Mouse (Mus musculus): ENCODE measurements at regions not wholly inside any gene's neighbourhood (a gene's known extent, or its start where the extent isn't known, plus 50 kb on each side); places are given as distances from the start of the nearest gene placed in this dataset.

GRCm38 (mm10) chr14:87337950-87338526 is 78.4 kb upstream of the Tdrd3 start:
- Histone ChIP-seq H3K4me3 (ENCODE audit: control insufficient read depth, insufficient read depth, low read length) (no peak overlapping the region), H3K27ac (ENCODE audit: control insufficient read depth, insufficient read depth, low read length) (no peak overlapping the region), H3K4me1 (replicated peaks; ENCODE audit: control insufficient read depth, insufficient read depth, low read length) (no peaks in the 10 kb centered on the region; the same call in 1 of the 2 replicates), H3K36me3 (ENCODE audit: control insufficient read depth, insufficient read depth, low read length) (no peaks in the 10 kb centered on the region), H3K27me3 (ENCODE audit: control insufficient read depth, insufficient read depth, low read length) (no peaks in the 10 kb centered on the region)
- no peak for DNase-seq
- WGBS, result 95% methylated on average over 8 of the region's 8 CpGs
- TF ChIP-seq POLR2A (IDR thresholded peaks at IDR 0.05; ENCODE audit: control insufficient read depth, extremely low read depth, insufficient read depth, low read length, poor library complexity) (no peak), CTCF (IDR thresholded peaks at IDR 0.05; ENCODE audit: borderline replicate concordance, control insufficient read depth, extremely low read depth, insufficient read depth, low read length, poor library complexity) (no peak)

- no peak for DNase-seq
- 96% methylated on average over 1 of the region's 1 CpGs for WGBS
- TF ChIP-seq POLR2A (IDR thresholded peaks at IDR 0.05; ENCODE audit: control insufficient read depth, extremely low read depth, insufficient read depth, low read length, poor library complexity), result no peak
- TF ChIP-seq CTCF (IDR thresholded peaks at IDR 0.05; ENCODE audit: borderline replicate concordance, control insufficient read depth, extremely low read depth, insufficient read depth, low read length, poor library complexity), result no peak
- no peak overlapping the region for H3K4me3 ChIP-seq (ENCODE audit: control insufficient read depth, insufficient read depth, low read length)
- no peaks in the 10 kb centered on the region for H3K4me1 ChIP-seq (replicated peaks; ENCODE audit: control insufficient read depth, insufficient read depth, low read length)
- no peak overlapping the region for H3K27ac ChIP-seq (ENCODE audit: control insufficient read depth, insufficient read depth, low read length)
- H3K36me3 ChIP-seq (ENCODE audit: control insufficient read depth, insufficient read depth, low read length), result no peaks in the 10 kb centered on the region
- no peaks in the 10 kb centered on the region for H3K27me3 ChIP-seq (ENCODE audit: control insufficient read depth, insufficient read depth, low read length)
Observed at GRCm38 (mm10) chr14:87344540-87344939, 71.9 kb upstream of the Tdrd3 start.

GRCm38 (mm10) chr14:87346812-87347211 is 69.6 kb upstream of the Tdrd3 start:
- Histone ChIP-seq H3K36me3 (ENCODE audit: control insufficient read depth, insufficient read depth, low read length) (no peaks in the 10 kb centered on the region), H3K27me3 (ENCODE audit: control insufficient read depth, insufficient read depth, low read length) (no peaks in the 10 kb centered on the region), H3K4me1 (replicated peaks; ENCODE audit: control insufficient read depth, insufficient read depth, low read length) (no peaks in the 10 kb centered on the region), H3K4me3 (ENCODE audit: control insufficient read depth, insufficient read depth, low read length) (no peak overlapping the region), H3K27ac (ENCODE audit: control insufficient read depth, insufficient read depth, low read length) (no peak overlapping the region)
- no peak for TF ChIP-seq CTCF (IDR thresholded peaks at IDR 0.05; ENCODE audit: borderline replicate concordance, control insufficient read depth, extremely low read depth, insufficient read depth, low read length, poor library complexity)
- TF ChIP-seq POLR2A (IDR thresholded peaks at IDR 0.05; ENCODE audit: control insufficient read depth, extremely low read depth, insufficient read depth, low read length, poor library complexity), result no peak
- WGBS, result 89% methylated on average over 3 of the region's 3 CpGs
- no peak for DNase-seq

- Histone ChIP-seq H3K27me3 (ENCODE audit: control insufficient read depth, insufficient read depth, low read length) (no peaks in the 10 kb centered on the region), H3K4me3 (ENCODE audit: control insufficient read depth, insufficient read depth, low read length) (no peak overlapping the region), H3K4me1 (replicated peaks; ENCODE audit: control insufficient read depth, insufficient read depth, low read length) (no peaks in the 10 kb centered on the region), H3K27ac (ENCODE audit: control insufficient read depth, insufficient read depth, low read length) (no peak overlapping the region), H3K36me3 (ENCODE audit: control insufficient read depth, insufficient read depth, low read length) (no peaks in the 10 kb centered on the region)
- WGBS, result 76% methylated on average over 3 of the region's 3 CpGs
- TF ChIP-seq CTCF (IDR thresholded peaks at IDR 0.05; ENCODE audit: borderline replicate concordance, control insufficient read depth, extremely low read depth, insufficient read depth, low read length, poor library complexity) (no peak), POLR2A (IDR thresholded peaks at IDR 0.05; ENCODE audit: control insufficient read depth, extremely low read depth, insufficient read depth, low read length, poor library complexity) (no peak)
- no peak for DNase-seq
Observed at GRCm38 (mm10) chr14:87348825-87349224, 67.6 kb upstream of the Tdrd3 start.

GRCm38 (mm10) chr14:87365793-87366192 is 50.6 kb upstream of the Tdrd3 start:
- DNase-seq, result no peak
- 90% methylated on average over 2 of the region's 2 CpGs for WGBS
- H3K36me3 ChIP-seq (ENCODE audit: control insufficient read depth, insufficient read depth, low read length), result no peaks in the 10 kb centered on the region
- no peak overlapping the region for H3K27ac ChIP-seq (ENCODE audit: control insufficient read depth, insufficient read depth, low read length)
- no peaks in the 10 kb centered on the region for H3K27me3 ChIP-seq (ENCODE audit: control insufficient read depth, insufficient read depth, low read length)
- TF ChIP-seq POLR2A (IDR thresholded peaks at IDR 0.05; ENCODE audit: control insufficient read depth, extremely low read depth, insufficient read depth, low read length, poor library complexity) (no peak), CTCF (IDR thresholded peaks at IDR 0.05; ENCODE audit: borderline replicate concordance, control insufficient read depth, extremely low read depth, insufficient read depth, low read length, poor library complexity) (no peak)
- no peaks in the 10 kb centered on the region for H3K4me1 ChIP-seq (replicated peaks; ENCODE audit: control insufficient read depth, insufficient read depth, low read length)
- no peak overlapping the region for H3K4me3 ChIP-seq (ENCODE audit: control insufficient read depth, insufficient read depth, low read length)
